Mouse (Mus musculus): ENCODE results near the gene Phlda1. TPM values are rescaled to one million over a fixed set of nuclear protein-coding genes. Genes with fewer than 3 reads are reported as not detected.

The Phlda1 gene
- polyA plus RNA-seq (2021), result 18.4 TPM

DNA sequence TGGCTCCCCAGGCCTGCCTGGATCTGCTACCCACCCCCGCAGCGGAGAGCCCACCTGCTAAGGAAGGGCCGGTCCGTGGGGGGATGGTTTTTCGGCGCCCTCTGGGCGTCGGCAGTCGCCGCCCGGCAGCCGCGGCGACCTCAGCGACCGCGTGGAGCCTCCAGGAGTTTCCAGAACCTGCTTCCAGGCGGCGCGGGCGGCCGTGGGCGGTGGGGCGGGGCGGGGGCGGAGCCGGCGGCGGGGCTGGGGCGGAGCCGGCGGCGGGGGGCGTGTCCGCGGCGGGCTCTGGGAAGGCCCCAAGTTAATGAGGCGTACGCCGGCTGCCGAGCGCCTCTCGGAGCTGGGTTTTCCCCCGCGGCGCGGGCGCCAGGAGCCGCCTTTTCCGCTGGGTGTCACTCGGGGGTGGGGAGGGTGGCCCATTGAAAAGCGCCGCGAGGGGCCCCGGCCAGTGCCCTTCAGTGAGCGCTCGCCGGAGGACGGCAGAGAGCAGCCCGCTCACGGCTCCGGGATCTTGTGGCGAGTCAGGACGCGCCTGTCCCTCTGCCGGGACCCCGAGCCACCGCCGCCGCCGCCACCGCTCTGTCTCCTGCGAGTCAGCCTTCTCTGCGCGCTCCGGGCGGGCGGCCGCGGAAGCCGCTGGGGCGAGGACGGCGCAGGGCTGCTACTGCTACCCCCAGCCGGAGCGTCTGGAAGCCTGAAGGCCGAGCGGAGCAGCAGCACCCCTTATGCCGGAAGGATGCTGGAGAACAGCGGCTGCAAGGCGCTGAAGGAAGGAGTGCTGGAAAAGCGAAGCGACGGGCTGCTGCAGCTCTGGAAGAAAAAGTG is at the start of gene Phlda1:
TSS of gene Phlda1 (plus strand) at position 186 of the 825 bp plus-strand sequence.
- ChIA-PET POLR2A (interaction anchor here (0.6 to 1.1 kb wide), 9 partner anchors 25 to 491 kb away, joined by 3 to 5 read pairs (median 4); no protein-coding TSS in a partner anchor), CTCF (interaction anchor here (0.9 to 1.9 kb wide), 3 partner anchors 37 to 422 kb away, joined by 3 to 9 read pairs (median 3); no protein-coding TSS in a partner anchor)
- no peaks in the 10 kb centered on the region for H3K27me3 ChIP-seq
- TF ChIP-seq CTCF (IDR thresholded peaks at IDR 0.05), result no peak
- DNase-seq (ENCODE audit: low read depth, low spot score), result peak; percentile 71
- peak; percentile 91 for ATAC-seq
- in situ Hi-C loops (cut with MboI; ENCODE audit: low pct_unique_long_range_greater_than_20kb), result loop anchor here (5.0 kb wide), 5 partner anchors 46 to 456 kb away; no protein-coding TSS in a partner anchor

DNA sequence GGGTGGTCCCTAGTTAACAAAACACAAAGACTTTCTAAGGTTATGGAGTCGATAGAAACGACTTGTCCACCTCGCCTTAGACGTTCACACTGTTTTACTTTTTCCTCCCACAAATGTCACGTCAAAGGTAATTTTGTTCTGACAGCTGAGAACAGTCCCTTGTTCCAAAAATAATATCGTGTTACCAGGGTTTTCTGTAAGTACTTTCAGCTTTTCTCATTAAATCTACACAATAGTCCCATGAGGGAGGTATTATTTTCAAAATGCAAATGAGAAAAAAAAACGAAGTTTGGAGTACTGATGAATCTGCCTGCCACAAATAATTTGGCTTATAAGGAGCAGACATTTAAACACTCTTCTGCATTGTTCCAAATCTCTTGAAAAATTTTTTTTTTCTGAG is 48.0 kb upstream of the Phlda1 start:
- ChIA-PET CTCF (no interaction called here), POLR2A (no interaction called here)
- no peak for ATAC-seq

DNA sequence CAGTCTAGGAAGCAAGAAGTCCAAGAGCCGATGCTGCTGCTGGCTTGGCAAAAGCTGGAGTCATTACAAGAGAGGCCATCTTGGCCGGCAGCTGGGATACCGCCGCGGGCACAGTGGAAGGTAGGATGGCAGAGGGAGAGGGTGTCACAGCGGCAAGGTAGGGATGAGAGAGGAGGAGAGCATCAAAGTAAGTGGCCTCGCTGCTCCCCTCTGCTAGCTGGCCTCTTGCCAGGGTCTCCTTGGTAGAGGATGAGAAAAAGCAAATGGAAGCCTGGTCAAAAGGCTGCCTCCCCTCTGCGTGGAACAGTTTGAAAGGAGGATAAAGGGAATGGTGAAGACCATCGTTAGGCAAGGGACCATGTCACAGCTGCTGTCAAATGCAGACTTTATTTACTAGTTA is 47.0 kb upstream of the Phlda1 start:
- DNase-seq (ENCODE audit: low read depth, low spot score) (no peak), ATAC-seq (no peak)
- no peak for TF ChIP-seq CTCF (IDR thresholded peaks at IDR 0.05)
- H3K27me3 ChIP-seq, result peaks cover 3% of the 10 kb centered on the region
- POLR2A ChIA-PET, result interaction anchor here (0.6 kb wide), 1 partner anchor 49 kb away, joined by 5 read pairs; no protein-coding TSS in a partner anchor
- CTCF ChIA-PET, result no interaction called here
- in situ Hi-C loops (cut with MboI; ENCODE audit: low pct_unique_long_range_greater_than_20kb), result loop anchor here (25.0 kb wide), 1 partner anchor 972 kb away; no protein-coding TSS in a partner anchor

More for the DNA sequence above, 48.0 kb upstream of the Phlda1 start:
- in situ Hi-C loops (cut with MboI; ENCODE audit: low pct_unique_long_range_greater_than_20kb), result loop anchor here (25.0 kb wide), 1 partner anchor 971 kb away; no protein-coding TSS in a partner anchor
- peaks cover 3% of the 10 kb centered on the region for H3K27me3 ChIP-seq
- no peak for DNase-seq (ENCODE audit: low read depth, low spot score)
- no peak for TF ChIP-seq CTCF (IDR thresholded peaks at IDR 0.05)

DNA sequence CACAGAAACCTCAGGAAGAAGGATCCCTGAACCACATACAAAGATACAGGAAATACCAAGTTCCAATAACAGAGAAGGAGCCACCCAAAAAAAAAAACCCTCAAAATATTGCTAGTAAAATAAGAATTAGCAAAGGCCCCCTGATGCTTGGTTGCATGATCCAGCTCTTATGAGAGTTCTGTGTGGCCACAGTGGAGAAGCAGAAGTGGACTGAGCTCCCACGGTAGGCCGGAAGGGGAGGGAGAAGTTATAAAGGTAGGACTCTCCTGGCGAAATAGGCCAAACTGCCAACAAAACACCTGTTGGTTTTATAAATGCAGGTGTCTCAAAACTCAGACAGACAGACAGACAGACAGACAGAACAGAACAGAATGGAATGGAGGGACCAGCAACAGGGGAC is 46.2 kb upstream of the Phlda1 start:
- POLR2A ChIA-PET, result no interaction called here
- TF ChIP-seq CTCF (IDR thresholded peaks at IDR 0.05), result no peak
- peaks cover 3% of the 10 kb centered on the region for H3K27me3 ChIP-seq
- ATAC-seq (no peak), DNase-seq (ENCODE audit: low read depth, low spot score) (no peak)
- in situ Hi-C loops (cut with MboI; ENCODE audit: low pct_unique_long_range_greater_than_20kb), result loop anchor here (25.0 kb wide), 1 partner anchor 973 kb away; no protein-coding TSS in a partner anchor
- CTCF ChIA-PET, result no interaction called here

DNA sequence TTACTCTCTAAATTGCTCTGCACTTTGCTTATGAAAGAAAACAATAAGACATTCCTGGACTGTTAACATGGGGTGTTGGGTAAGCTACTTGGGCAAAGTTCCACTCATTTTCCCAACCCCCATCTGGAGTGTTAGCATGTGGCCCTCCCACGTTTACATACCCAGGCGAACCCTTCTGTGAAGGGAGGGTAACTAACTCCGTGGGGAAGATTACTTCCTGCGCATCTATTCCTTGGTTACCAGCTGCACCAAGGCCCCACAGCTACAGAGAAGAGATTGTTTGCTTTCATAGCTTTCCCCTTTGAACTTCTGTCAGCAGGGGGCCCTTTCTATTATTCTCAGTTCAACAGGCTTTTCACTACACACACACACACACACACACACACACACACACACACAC is 45.7 kb upstream of the Phlda1 start:
- ChIA-PET CTCF (no interaction called here), POLR2A (no interaction called here)
- ATAC-seq (no peak), DNase-seq (ENCODE audit: low read depth, low spot score) (no peak)
- in situ Hi-C loops (cut with MboI; ENCODE audit: low pct_unique_long_range_greater_than_20kb), result loop anchor here (25.0 kb wide), 1 partner anchor 973 kb away; no protein-coding TSS in a partner anchor
- H3K27me3 ChIP-seq, result peaks cover 3% of the 10 kb centered on the region
- no peak for TF ChIP-seq CTCF (IDR thresholded peaks at IDR 0.05)

DNA sequence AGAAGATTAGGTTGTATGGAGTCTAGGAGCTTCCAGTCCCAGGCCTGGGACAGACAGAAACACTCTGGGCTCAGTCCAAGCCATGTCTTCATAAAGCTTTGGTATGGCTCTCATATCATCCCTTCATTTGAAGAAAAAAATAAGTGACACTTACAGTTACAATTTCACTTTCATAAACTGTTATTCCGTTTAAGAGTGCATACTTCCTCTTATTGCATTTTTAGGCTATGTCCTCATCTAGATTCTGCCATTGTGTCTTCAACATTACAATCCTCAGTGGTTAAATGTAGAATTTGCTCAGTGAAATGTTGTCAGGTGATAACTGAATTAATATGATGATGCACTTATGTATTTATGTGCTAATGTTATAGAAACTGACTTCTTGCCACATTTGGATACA is 41.3 kb upstream of the Phlda1 start:
- in situ Hi-C loops (cut with MboI; ENCODE audit: low pct_unique_long_range_greater_than_20kb), result loop anchor here (25.0 kb wide), 1 partner anchor 978 kb away; no protein-coding TSS in a partner anchor
- no peak for TF ChIP-seq CTCF (IDR thresholded peaks at IDR 0.05)

DNA sequence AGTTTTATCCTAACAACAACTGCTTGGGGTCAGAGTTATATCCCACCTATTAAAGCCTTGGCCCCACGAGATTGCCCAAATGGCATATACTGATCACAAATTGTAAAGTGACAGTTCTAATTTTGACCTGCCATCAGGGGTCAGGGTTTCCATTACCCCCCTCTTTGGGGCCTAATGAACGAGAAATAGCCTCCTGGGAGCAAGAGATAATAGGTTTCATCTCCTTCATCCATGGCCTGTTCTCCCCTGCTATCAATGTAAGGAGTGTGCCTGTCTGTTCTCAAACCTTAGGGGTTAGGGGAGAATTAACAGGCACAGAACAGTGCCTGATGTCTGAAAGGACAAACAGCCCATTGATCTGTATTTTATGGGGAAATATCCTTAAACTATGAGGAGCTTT is 40.7 kb upstream of the Phlda1 start:
- ChIA-PET POLR2A (no interaction called here), CTCF (no interaction called here)
- no peak for ATAC-seq
- no peaks in the 10 kb centered on the region for H3K27me3 ChIP-seq
- in situ Hi-C loops (cut with MboI; ENCODE audit: low pct_unique_long_range_greater_than_20kb), result loop anchor here (25.0 kb wide), 1 partner anchor 978 kb away; no protein-coding TSS in a partner anchor
- no peak for TF ChIP-seq CTCF (IDR thresholded peaks at IDR 0.05)
- no peak for DNase-seq (ENCODE audit: low read depth, low spot score)

More for the DNA sequence above, 41.3 kb upstream of the Phlda1 start:
- POLR2A ChIA-PET, result interaction anchor here (0.6 kb wide), 1 partner anchor 57 kb away, joined by 5 read pairs; no protein-coding TSS in a partner anchor
- DNase-seq (ENCODE audit: low read depth, low spot score) (no peak), ATAC-seq (no peak)
- no peaks in the 10 kb centered on the region for H3K27me3 ChIP-seq
- CTCF ChIA-PET, result no interaction called here

DNA sequence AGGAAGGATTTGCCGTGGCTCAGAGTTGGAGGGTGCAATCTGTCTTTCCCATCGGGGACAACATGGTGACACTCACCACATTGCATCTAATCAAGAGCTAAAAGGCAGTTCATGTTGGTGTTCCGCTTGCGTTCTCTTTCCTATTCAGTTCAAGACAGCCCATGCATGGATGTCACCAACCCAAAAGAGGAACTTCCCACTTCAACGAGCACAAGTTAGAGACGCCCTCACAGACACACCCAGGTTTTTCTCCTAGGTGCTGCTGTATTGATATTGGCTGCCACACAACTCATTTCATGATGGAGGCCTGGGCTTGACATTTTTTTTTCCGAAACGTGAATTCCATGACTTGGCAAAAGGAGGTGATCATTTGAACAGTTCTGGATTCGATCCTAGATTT is 34.9 kb upstream of the Phlda1 start:
- no peak for DNase-seq (ENCODE audit: low read depth, low spot score)
- POLR2A ChIA-PET, result no interaction called here
- H3K27me3 ChIP-seq, result no peaks in the 10 kb centered on the region
- no peak for ATAC-seq
- no peak for TF ChIP-seq CTCF (IDR thresholded peaks at IDR 0.05)
- CTCF ChIA-PET, result interaction anchor here (1.4 kb wide), 1 partner anchor 81 kb away, joined by 3 read pairs; no protein-coding TSS in a partner anchor
- in situ Hi-C loops (cut with MboI; ENCODE audit: low pct_unique_long_range_greater_than_20kb), result loop anchor here (25.0 kb wide), 1 partner anchor 984 kb away; no protein-coding TSS in a partner anchor

DNA sequence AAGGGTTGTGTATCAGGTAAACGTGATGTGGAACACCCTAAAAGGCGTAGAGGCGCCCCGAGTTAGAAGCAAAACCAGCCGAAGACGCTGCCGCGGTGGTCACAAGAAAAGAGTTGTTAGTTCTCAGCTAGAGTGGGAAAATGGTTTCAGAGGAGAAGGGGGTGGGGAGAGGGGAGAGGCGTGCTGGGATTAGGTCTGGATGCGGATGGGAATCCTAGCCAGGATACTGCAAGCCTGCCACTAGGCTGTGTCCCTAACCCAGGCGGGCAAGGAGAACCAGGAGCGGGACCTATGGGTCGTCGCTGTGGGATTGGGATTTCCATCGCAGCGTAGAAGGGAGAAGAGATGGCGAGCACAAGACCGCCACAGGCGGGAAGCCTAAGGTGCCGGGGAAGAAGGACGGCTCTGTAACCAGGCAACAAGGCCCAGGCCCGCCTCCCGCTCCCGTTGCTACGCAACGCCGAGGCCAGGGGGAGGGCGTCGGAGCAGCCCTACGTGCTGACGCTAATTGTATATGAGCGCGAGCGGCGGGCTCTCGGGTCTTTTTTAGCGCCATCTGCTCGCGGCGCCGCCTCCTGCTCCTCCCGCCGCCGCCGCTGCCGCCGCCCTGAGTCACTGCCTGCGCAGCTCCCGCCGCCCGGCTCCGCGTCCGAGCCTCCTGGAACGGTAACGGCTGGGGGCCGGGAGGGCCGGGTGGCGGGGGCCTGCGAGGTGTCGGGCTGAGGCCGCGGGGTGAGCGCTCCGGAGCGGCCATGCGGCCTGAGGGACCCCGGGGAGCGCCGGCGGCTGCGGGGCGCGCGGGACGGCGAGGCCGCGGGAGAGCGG is 33.2 kb upstream of the Phlda1 start, which contains the start of gene Nap1l1:
TSS of gene Nap1l1 (plus strand) at position 538 of the 825 bp plus-strand sequence.
- in situ Hi-C loops (cut with MboI; ENCODE audit: low pct_unique_long_range_greater_than_20kb), result loop anchor here (25.0 kb wide), 1 partner anchor 986 kb away; no protein-coding TSS in a partner anchor
- ATAC-seq, result peak; percentile 99
- no peak for TF ChIP-seq CTCF (IDR thresholded peaks at IDR 0.05)
- ChIA-PET CTCF (interaction anchor here (0.6 to 0.9 kb wide), 3 partner anchors 42 to 215 kb away, joined by 3 read pairs; no protein-coding TSS in a partner anchor), POLR2A (interaction anchor here (0.6 to 1.2 kb wide), 2 partner anchors 86 to 381 kb away, joined by 3 read pairs; no protein-coding TSS in a partner anchor)
- DNase-seq (ENCODE audit: low read depth, low spot score), result peak; percentile 64
- H3K27me3 ChIP-seq, result no peaks in the 10 kb centered on the region
